Mouse (Mus musculus) myocyte (in vitro differentiated cells): ENCODE measurements around the gene Apof. TPM values are rescaled to one million over a fixed set of nuclear protein-coding genes. Genes with fewer than 3 reads are reported as not detected.
A peak's percentile ranks its signal among the peaks of the same experiment; 100 is the strongest.
"Not testable (repeated sequence)": the region's sequence is repeated elsewhere in the genome, so short reads cannot be mapped to it uniquely, and the experiment has no call there.

ENCODE experiments used
- H3K27me3 ChIP-seq: one replicate; pipeline ENCODE4 v1.6.1; 2011; ENCODE audit not compliant: control insufficient read depth, insufficient read depth, insufficient read length
- H3K36me3 ChIP-seq: one replicate; pipeline ENCODE4 v1.6.1; 2011; ENCODE audit not compliant: control insufficient read depth, insufficient read depth
- H3K4me2 ChIP-seq: one replicate; pipeline ENCODE4 v1.6.1; 2011; ENCODE audit warnings: low read depth, control low read depth
- H3K4me3 ChIP-seq: one replicate; pipeline ENCODE4 v1.5.1; 2011; ENCODE audit warnings: mild to moderate bottlenecking, control low read depth, moderate library complexity
- H3K79me2 ChIP-seq: one replicate; pipeline ENCODE4 v1.6.1; 2011; ENCODE audit not compliant: control insufficient read depth, insufficient read depth
- H3ac ChIP-seq: one replicate; pipeline ENCODE4 v1.6.1; 2011; ENCODE audit not compliant: control insufficient read depth, insufficient read length
- CEBPB ChIP-seq: IDR thresholded peaks from 2 replicates; pipeline ENCODE4 v1.6.1; 2011; ENCODE audit warnings: mild to moderate bottlenecking, moderate library complexity; ENCODE audit not compliant: poor library complexity, insufficient read depth, severe bottlenecking
- E2F4 ChIP-seq: IDR thresholded peaks from one replicate; pipeline ENCODE4 v1.6.1; 2011; ENCODE audit warnings: mild to moderate bottlenecking, control low read depth, moderate library complexity; ENCODE audit not compliant: insufficient read depth
- MAX ChIP-seq: IDR thresholded peaks from one replicate; pipeline ENCODE4 v1.6.1; 2011; ENCODE audit warnings: low read depth, mild to moderate bottlenecking, control low read depth
- MYOD1 ChIP-seq, 3 experiments: IDR thresholded peaks; one replicate each; pipeline ENCODE4 v1.6.1; 2011; ENCODE audit warnings: control low read depth in 2 of 3, low read depth in 2 of 3, mild to moderate bottlenecking in 2 of 3, moderate library complexity in 1 of 3; ENCODE audit not compliant: insufficient read length in 2 of 3, control insufficient read depth in 1 of 3
- MYOG ChIP-seq, 3 experiments: IDR thresholded peaks; one replicate each; pipeline ENCODE4 v1.6.1; 2011; ENCODE audit warnings: control low read depth in 2 of 3, low read depth in 2 of 3, mild to moderate bottlenecking in 2 of 3; ENCODE audit not compliant: insufficient read length in 2 of 3, control insufficient read depth in 1 of 3, insufficient read depth in 1 of 3
- POLR2A ChIP-seq: IDR thresholded peaks from one replicate; pipeline ENCODE4 v1.6.1; 2011; ENCODE audit warnings: low read depth, mild to moderate bottlenecking, control low read depth, moderate library complexity; ENCODE audit not compliant: insufficient read length
- POLR2AphosphoS2 ChIP-seq: IDR thresholded peaks from one replicate; pipeline ENCODE4 v1.6.1; 2011; ENCODE audit warnings: low read depth, control low read depth; ENCODE audit not compliant: insufficient read length
- REST ChIP-seq: IDR thresholded peaks from one replicate; pipeline ENCODE4 v1.6.1; 2011; ENCODE audit warnings: mild to moderate bottlenecking, control low read depth, moderate library complexity; ENCODE audit not compliant: insufficient read depth, insufficient read length
- SRF ChIP-seq: IDR thresholded peaks from one replicate; pipeline ENCODE4 v1.6.1; 2011; ENCODE audit warnings: low read depth; ENCODE audit not compliant: control insufficient read depth, insufficient read length
- TCF3 ChIP-seq: IDR thresholded peaks from one replicate; pipeline ENCODE4 v1.6.1; 2011; ENCODE audit warnings: low read depth, control low read depth; ENCODE audit not compliant: insufficient read length
- USF1 ChIP-seq: IDR thresholded peaks from one replicate; pipeline ENCODE4 v1.6.1; 2011; ENCODE audit warnings: low read depth, mild to moderate bottlenecking, control low read depth, moderate library complexity
- polyA plus RNA-seq: library from polyadenylated mRNA; unstranded; fragments of >200 nt; fragmentation: generic; extraction: Trizol; gene quantifications from one replicate; pipeline ENCODE4 v1.2.1, GENCODE M21; 2012; ENCODE audit warnings: missing spikeins

Apof gene
- polyA plus RNA-seq, 1 experiment, result not detected

DNA sequence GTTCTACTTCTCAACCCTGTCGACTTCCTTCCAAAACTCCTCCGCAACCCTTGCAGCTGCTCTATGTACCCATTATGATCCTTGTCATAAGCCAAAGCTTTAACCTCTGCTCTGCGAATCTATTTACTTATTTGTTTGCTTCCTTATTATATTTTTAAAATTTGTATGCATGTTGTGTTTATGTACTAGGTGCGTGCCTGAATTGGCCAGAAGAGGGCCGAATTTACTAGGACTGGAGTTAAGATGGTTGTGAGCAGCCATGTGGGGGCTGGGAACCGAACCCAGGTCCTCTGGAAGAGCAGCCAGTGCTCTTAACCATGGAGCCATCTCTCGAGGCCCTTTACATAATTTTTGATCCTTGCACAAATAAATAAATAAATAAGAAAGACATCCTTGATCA lies 2.4 kb downstream of the Apof start:
- H3ac ChIP-seq, result no peak overlapping the region
- H3K27me3 ChIP-seq, result no peaks in the 10 kb centered on the region
- no peak for TF ChIP-seq MYOD1 (IDR thresholded peaks at IDR 0.05; ENCODE audit: control insufficient read depth in 1 of 3, insufficient read length in 2 of 3, low read depth in 2 of 3)
- TF ChIP-seq USF1, result no peak
- no peak for TF ChIP-seq E2F4
- no peak for TF ChIP-seq POLR2A
- no peak for TF ChIP-seq TCF3
- TF ChIP-seq CEBPB, result no peak
- TF ChIP-seq MAX, result no peak
- H3K4me3 ChIP-seq, result peak overlapping the region; percentile 77
- H3K36me3 ChIP-seq, result no peaks in the 10 kb centered on the region
- peaks cover 9% of the 10 kb centered on the region for H3K79me2 ChIP-seq
- peak overlapping the region; percentile 68 for H3K4me2 ChIP-seq

DNA sequence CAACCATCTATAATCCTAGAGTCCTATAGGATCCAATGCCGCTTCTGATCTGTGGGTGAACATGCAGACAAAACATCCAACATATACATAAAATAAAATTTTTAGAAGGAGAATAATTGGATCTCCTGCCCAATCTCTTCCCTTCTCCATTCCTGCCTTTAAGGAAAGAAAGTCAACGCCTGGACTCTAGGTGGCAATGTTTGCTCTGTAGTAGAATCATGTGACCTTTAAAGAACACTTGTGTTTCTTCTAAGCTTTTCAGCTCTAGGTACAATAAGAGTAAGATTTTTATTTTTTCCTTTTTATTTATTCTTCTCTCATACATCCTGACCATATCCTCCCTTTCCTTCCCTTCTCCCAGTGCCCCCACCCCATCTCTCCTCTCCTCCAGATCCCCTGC lies 3.4 kb downstream of the Apof start:
- Histone ChIP-seq H3K79me2 (peaks cover 9% of the 10 kb centered on the region), H3K27me3 (no peaks in the 10 kb centered on the region), H3K36me3 (no peaks in the 10 kb centered on the region), H3K4me3 (no peak overlapping the region), H3K4me2 (no peak overlapping the region), H3ac (no peak overlapping the region)
- TF ChIP-seq MYOD1 (IDR thresholded peaks at IDR 0.05; ENCODE audit: control insufficient read depth in 1 of 3, insufficient read length in 2 of 3, low read depth in 2 of 3) (no peak), E2F4 (no peak), POLR2A (no peak), CEBPB (no peak), USF1 (peak; percentile 70), REST (no peak), MAX (no peak), SRF (no peak), POLR2AphosphoS2 (no peak)

DNA sequence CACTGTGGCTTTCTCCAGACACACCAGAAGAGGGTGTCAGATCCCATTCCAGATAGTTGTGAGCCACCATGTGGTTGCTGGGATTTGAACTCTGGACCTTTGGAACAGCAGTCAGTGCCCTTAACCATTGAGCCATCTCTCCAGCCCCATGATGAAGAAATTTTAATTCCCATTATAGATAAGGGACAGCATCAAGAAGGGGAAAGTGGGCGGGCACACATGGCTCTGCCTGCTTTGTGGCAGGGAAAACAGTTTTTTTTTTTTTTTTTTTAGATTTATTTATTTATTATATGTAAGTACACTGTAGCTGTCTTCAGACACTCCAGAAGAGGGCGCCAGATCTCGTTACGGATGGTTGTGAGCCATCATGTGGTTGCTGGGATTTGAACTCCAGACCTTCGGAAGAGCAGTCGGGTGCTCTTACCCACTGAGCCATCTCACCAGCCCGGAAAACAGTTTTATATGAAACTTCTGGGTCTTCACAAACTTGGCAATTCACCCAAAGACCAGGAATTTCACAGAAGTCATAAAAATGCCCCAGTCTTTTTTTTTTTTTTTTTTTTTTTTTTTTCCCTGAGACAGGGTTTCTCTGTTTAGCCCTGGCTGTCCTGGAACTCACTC lies 4.5 kb downstream of the Apof start:
- not testable (repeated sequence) for H3K4me3 ChIP-seq, H3K79me2 ChIP-seq, H3K4me2 ChIP-seq, H3K36me3 ChIP-seq, H3ac ChIP-seq, H3K27me3 ChIP-seq

DNA sequence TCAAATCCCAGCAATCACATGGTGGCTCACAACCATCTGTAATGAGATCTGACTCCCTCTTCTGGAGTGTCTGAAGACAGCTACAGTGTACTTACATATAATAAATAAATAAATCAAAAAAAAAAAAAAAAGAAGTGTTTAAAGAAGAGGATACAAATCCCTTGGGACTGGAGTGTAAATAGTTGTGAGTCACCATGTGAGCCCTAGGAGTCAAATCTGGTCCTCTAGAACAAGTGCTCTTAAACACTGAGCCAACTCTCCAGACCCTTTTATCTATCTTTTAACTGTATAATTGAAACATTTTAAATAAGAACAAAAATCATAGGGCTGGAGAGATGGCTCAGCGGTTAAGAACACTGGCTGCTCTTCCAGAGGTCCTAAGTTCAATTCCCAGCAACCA lies 6.9 kb downstream of the Apof start:
- not testable (repeated sequence) for H3K4me2 ChIP-seq, H3K4me3 ChIP-seq, H3ac ChIP-seq, H3K27me3 ChIP-seq, H3K79me2 ChIP-seq
- peaks cover 14% of the 10 kb centered on the region for H3K36me3 ChIP-seq

DNA sequence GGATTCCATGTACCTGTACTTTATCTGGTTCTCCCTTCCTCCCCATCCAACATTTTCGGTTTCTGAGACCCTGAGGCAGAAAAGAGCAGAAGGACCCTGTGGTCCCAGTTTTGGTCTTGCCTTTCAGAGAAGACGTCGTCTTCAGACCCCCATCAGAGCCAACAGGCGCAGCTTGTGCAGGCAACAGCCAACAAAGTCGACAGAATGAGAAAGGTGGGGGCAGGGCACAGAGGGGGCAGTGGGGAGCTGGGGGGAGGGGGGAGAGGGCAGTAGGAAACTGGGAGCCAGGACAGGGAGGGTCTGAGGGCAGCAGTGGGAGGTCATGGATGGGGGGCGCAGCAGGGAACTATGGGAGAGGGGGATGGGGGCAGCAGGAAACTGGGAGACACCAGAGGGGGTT lies 9.7 kb downstream of the Apof start:
- Histone ChIP-seq H3K4me2 (no peak overlapping the region), H3K79me2 (no peaks in the 10 kb centered on the region), H3K36me3 (peaks cover 17% of the 10 kb centered on the region), H3ac (no peak overlapping the region), H3K27me3 (no peaks in the 10 kb centered on the region), H3K4me3 (no peak overlapping the region)
- TF ChIP-seq POLR2A (no peak), E2F4 (no peak), TCF3 (no peak), USF1 (no peak), POLR2AphosphoS2 (no peak), CEBPB (no peak), MYOG (IDR thresholded peaks at IDR 0.05; ENCODE audit: control insufficient read depth in 1 of 3, insufficient read depth in 1 of 3, insufficient read length in 2 of 3, low read depth in 2 of 3) (no peak)

DNA sequence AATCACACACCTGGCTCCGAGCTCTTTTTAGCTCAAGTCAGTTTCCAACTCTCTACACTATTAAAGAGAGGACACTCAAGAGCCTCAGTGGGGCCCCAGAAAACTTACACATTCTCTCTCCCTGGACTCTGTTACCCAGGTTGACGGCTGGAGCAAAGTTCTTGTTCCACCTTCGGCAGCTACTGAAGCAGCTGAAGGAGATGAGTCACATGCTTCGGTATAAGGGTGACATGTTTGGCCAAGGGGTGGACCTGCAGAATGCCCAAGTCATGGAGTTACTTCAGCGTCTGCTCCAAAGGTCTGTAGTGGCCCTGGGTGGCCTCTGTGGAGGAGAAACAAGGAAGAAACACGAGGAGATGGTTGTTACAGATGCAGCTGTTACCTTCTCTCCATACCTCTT lies 12.5 kb downstream of the Apof start:
- H3K4me3 ChIP-seq, result no peak overlapping the region
- no peaks in the 10 kb centered on the region for H3K27me3 ChIP-seq
- H3K4me2 ChIP-seq, result no peak overlapping the region
- H3K36me3 ChIP-seq, result peaks cover 17% of the 10 kb centered on the region
- no peak overlapping the region for H3ac ChIP-seq
- no peaks in the 10 kb centered on the region for H3K79me2 ChIP-seq
- TF ChIP-seq TCF3 (no peak), USF1 (no peak)
